Mouse (Mus musculus) heart, postnatal 0 days (tissue): Measurements from ENCODE around the gene Psmb5.

Source experiments
- CTCF ChIP-seq: IDR thresholded peaks from 2 replicates; pipeline ENCODE4 v1.5.1; 2016; ENCODE audit warnings: antibody characterized with exemption, control low read depth, low read depth
- EP300 ChIP-seq: IDR thresholded peaks from 2 replicates; pipeline ENCODE4 v1.6.1; 2016; ENCODE audit warnings: antibody characterized with exemption, low read depth

GRCm38 (mm10) chr14:54617897-54618365, at the start of gene Psmb5:
- TF ChIP-seq CTCF (no peak), EP300 (0 out of 2 replicates have a peak, but pooled peaks have one; percentile 30)
